Mouse (Mus musculus) cerebellum, adult 2 months (tissue): ENCODE results near the gene Olfr1297.

ENCODE experiments used
- CTCF ChIP-seq: fragments of 200-500 bp; IDR thresholded peaks from 2 replicates; pipeline ENCODE4 v1.5.1; 2011; ENCODE audit warnings: low read depth, mild to moderate bottlenecking, control low read depth, low read length, moderate library complexity, borderline replicate concordance; ENCODE audit not compliant: insufficient read depth
- POLR2A ChIP-seq: fragments of 200-500 bp; IDR thresholded peaks from 2 replicates; pipeline ENCODE4 v1.6.1; 2011; ENCODE audit warnings: low read length, control low read depth, borderline replicate concordance; ENCODE audit not compliant: insufficient read depth

GRCm38 (mm10) chr2:111569581-111569980, 56.7 kb downstream of the Olfr1297 start, which contains the start of gene Olfr1295:
- TF ChIP-seq CTCF (no peak), POLR2A (no peak)
